Mouse (Mus musculus) hindbrain, embryonic 15.5 days (tissue): ENCODE results near the gene Plcd1. TPM values are rescaled to one million over a fixed set of nuclear protein-coding genes. Genes with fewer than 3 reads are reported as not detected.

ENCODE experiments used
- ATAC-seq: fragments of 200-750 bp; cut with Nextera tagmentation; 2 replicates; pipeline ENCODE4 v1.8.0; 2017; ENCODE audit warnings: low read depth, moderate number of reproducible peaks, moderate TSS enrichment; ENCODE audit not compliant: low FRiP score
- H3K27ac ChIP-seq: fragments of 300-500 bp; sonication (generic); replicated peaks from 2 replicates; pipeline ENCODE4 v1.5.1; 2015; ENCODE audit warnings: mild to moderate bottlenecking, inconsistent platforms
- H3K27me3 ChIP-seq: fragments of 300-500 bp; sonication (generic); 2 replicates; pipeline ENCODE4 v1.6.1; 2015; ENCODE audit warnings: control low read depth, inconsistent platforms
- H3K36me3 ChIP-seq: fragments of 300-500 bp; sonication (generic); 2 replicates; pipeline ENCODE4 v1.6.1; 2015; ENCODE audit warnings: control low read depth, inconsistent platforms
- H3K4me1 ChIP-seq: fragments of 300-500 bp; sonication (generic); replicated peaks from 2 replicates; pipeline ENCODE4 v1.6.1; 2015; ENCODE audit warnings: control low read depth, inconsistent platforms
- H3K4me2 ChIP-seq: fragments of 300-500 bp; sonication (generic); 2 replicates; pipeline ENCODE4 v1.6.1; 2015; ENCODE audit warnings: moderate library complexity, mild to moderate bottlenecking, inconsistent platforms
- H3K4me3 ChIP-seq: fragments of 300-500 bp; sonication (generic); 2 replicates; pipeline ENCODE4 v1.5.1; 2015; ENCODE audit warnings: mild to moderate bottlenecking, inconsistent platforms
- H3K9ac ChIP-seq: fragments of 300-500 bp; sonication (generic); 2 replicates; pipeline ENCODE4 v1.6.1; 2015; ENCODE audit warnings: inconsistent platforms
- H3K9me3 ChIP-seq: fragments of 300-500 bp; sonication (generic); 2 replicates; pipeline ENCODE4 v1.6.1; 2016; ENCODE audit warnings: control low read depth, inconsistent platforms
- WGBS: fragments of 180-500 bp; shearing (Covaris S2); methylation state at CpG from one replicate; pipeline ENCODE4 v1.1.7; 2015; 5-methylcytosine and 5-hydroxymethylcytosine counted together
- polyA plus RNA-seq: library from polyadenylated mRNA; unstranded; fragments of >200 nt; fragmentation: Nextera tagmentation; extraction: Ambion mirVana; gene quantifications from 2 replicates; pipeline ENCODE4 v1.2.1, GENCODE M21; 2015

The Plcd1 gene
- 20.1 and 20.3 TPM in 2 replicates for polyA plus RNA-seq

- Histone ChIP-seq H3K27ac (peak within 1 kb of the TSS; percentile 74), H3K9ac (peak within 1 kb of the TSS; percentile 61), H3K27me3 (peaks cover 6% of the 10 kb centered on the region; the same call in 1 of the 2 replicates), H3K4me2 (peak within 1 kb of the TSS; percentile 87), H3K4me3 (peak within 1 kb of the TSS; percentile 64), H3K9me3 (no peaks in the 10 kb centered on the region), H3K4me1 (peaks cover 42% of the 10 kb centered on the region), H3K36me3 (no peaks in the 10 kb centered on the region)
- peak; percentile 87 for ATAC-seq
- WGBS: 7% methylated on average over 44 of the region's 45 CpGs
Measured at GRCm38 (mm10) chr9:119093419-119094295, at the start of gene Plcd1. Gene Plcd1 (minus strand): TSS chr9:119093502.

- no peaks in the 10 kb centered on the region for H3K9me3 ChIP-seq
- no peaks in the 10 kb centered on the region for H3K36me3 ChIP-seq
- WGBS: 94% methylated on average over 5 of the region's 5 CpGs
- no peaks in the 10 kb centered on the region for H3K27me3 ChIP-seq
- H3K4me3 ChIP-seq: no peak overlapping the region
- H3K27ac ChIP-seq: no peak overlapping the region
- no peak for ATAC-seq
- no peak overlapping the region for H3K9ac ChIP-seq
- H3K4me1 ChIP-seq: no peaks in the 10 kb centered on the region
- no peak overlapping the region for H3K4me2 ChIP-seq
Measured at GRCm38 (mm10) chr9:119142066-119142465, 48.8 kb upstream of the Plcd1 start.

DNA sequence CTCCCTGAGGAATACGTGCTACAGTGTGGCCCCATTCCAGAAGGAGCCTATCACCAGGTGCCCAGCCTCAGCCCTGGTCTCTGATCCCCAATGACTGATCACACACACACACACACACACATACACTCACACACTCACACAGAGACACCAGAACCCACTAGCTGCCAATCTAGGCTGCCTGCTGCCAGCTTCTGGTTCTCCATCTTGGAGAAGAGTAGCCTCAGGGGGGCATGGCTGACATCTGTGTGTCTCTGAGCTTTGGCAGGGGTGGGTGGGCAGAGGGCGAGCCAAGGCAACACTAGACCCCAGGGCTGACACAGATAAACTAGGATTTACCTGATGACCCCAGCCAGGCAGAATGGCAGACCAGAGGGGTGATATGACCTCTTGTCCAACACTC lies 45.5 kb upstream of the Plcd1 start:
- WGBS: 84% methylated on average over 2 of the region's 2 CpGs
- no peak overlapping the region for H3K27ac ChIP-seq
- H3K4me1 ChIP-seq: no peaks in the 10 kb centered on the region
- H3K36me3 ChIP-seq: no peaks in the 10 kb centered on the region
- H3K4me3 ChIP-seq: no peak overlapping the region
- H3K4me2 ChIP-seq: no peak overlapping the region
- no peaks in the 10 kb centered on the region for H3K9me3 ChIP-seq
- H3K27me3 ChIP-seq: no peaks in the 10 kb centered on the region
- H3K9ac ChIP-seq: no peak overlapping the region
- ATAC-seq: no peak

DNA sequence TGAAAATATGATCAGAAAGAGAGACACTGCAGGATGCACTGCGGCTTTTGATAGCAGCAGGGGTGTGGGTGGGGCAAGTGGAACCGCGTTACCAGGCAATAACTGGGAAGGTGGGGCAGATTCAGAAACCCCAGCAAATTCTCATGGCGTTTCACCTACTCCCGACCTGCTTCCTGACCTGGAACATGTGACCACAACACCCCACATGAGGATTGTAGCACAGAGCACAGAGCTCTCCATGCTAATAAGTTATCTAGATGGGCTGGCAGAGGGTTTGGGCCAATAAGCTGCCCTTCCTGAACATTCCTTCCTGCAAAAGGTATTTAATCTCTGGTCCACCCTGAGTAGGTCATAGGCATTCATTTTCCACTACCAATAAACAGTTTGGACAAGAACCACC lies 37.4 kb upstream of the Plcd1 start:
- WGBS: 67% methylated on average over 5 of the region's 5 CpGs
- no peaks in the 10 kb centered on the region for H3K9me3 ChIP-seq
- no peak overlapping the region for H3K4me2 ChIP-seq
- no peaks in the 10 kb centered on the region for H3K36me3 ChIP-seq
- H3K4me1 ChIP-seq: no peaks in the 10 kb centered on the region
- H3K4me3 ChIP-seq: no peak overlapping the region
- H3K9ac ChIP-seq: no peak overlapping the region
- H3K27me3 ChIP-seq: no peaks in the 10 kb centered on the region
- H3K27ac ChIP-seq: no peak overlapping the region
- ATAC-seq: no peak

- Histone ChIP-seq H3K4me1 (no peaks in the 10 kb centered on the region), H3K27ac (no peak overlapping the region)
Measured at GRCm38 (mm10) chr9:119128436-119129181, 35.3 kb upstream of the Plcd1 start.

GRCm38 (mm10) chr9:119122596-119123369 lies 29.5 kb upstream of the Plcd1 start:
- Histone ChIP-seq H3K9me3 (no peaks in the 10 kb centered on the region), H3K4me2 (no peak overlapping the region), H3K4me1 (no peaks in the 10 kb centered on the region), H3K9ac (no peak overlapping the region), H3K27ac (no peak overlapping the region), H3K36me3 (no peaks in the 10 kb centered on the region), H3K4me3 (no peak overlapping the region), H3K27me3 (no peaks in the 10 kb centered on the region)
- 88% methylated on average over 18 of the region's 18 CpGs for WGBS
- ATAC-seq: no peak

More at GRCm38 (mm10) chr9:119128436-119129181, 35.3 kb upstream of the Plcd1 start:
- ATAC-seq: no peak
- Histone ChIP-seq H3K36me3 (no peaks in the 10 kb centered on the region), H3K9me3 (no peaks in the 10 kb centered on the region), H3K4me3 (no peak overlapping the region), H3K27me3 (no peaks in the 10 kb centered on the region), H3K4me2 (no peak overlapping the region), H3K9ac (no peak overlapping the region)
- WGBS: 85% methylated on average over 12 of the region's 12 CpGs

DNA sequence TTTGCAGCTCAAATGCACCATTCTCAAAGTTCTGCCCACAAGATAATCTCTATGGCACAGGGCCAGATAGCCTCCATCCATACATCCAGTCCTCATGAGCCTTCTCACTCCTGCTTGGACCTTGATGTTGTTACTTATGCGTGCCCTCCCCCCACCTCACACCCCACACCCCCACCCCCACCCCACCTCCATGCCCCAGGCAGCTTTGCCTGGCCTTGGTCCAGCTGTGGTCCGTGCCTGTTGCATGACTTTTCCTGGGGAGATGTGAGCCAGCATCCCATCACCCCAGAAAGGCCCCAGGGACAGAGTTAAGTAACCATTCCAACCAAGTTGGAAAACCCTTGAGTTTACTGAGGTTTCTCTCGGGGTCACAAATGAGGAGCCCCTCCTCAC lies 26.9 kb upstream of the Plcd1 start:
- Histone ChIP-seq H3K9me3 (no peaks in the 10 kb centered on the region), H3K27me3 (no peaks in the 10 kb centered on the region), H3K4me1 (no peaks in the 10 kb centered on the region), H3K4me2 (no peak overlapping the region), H3K9ac (no peak overlapping the region), H3K36me3 (no peaks in the 10 kb centered on the region), H3K4me3 (no peak overlapping the region), H3K27ac (no peak overlapping the region)
- no peak for ATAC-seq
- WGBS: 70% methylated on average over 3 of the region's 3 CpGs

- ATAC-seq: no peak
- H3K27me3 ChIP-seq: no peaks in the 10 kb centered on the region
- WGBS: 90% methylated on average over 19 of the region's 19 CpGs
- H3K9me3 ChIP-seq: no peaks in the 10 kb centered on the region
- H3K9ac ChIP-seq: no peak overlapping the region
- H3K27ac ChIP-seq: no peak overlapping the region
- H3K4me1 ChIP-seq: no peaks in the 10 kb centered on the region
- H3K4me2 ChIP-seq: no peak overlapping the region
- H3K36me3 ChIP-seq: no peaks in the 10 kb centered on the region
- H3K4me3 ChIP-seq: no peak overlapping the region
Measured at GRCm38 (mm10) chr9:119119409-119120167, 26.3 kb upstream of the Plcd1 start.

- Histone ChIP-seq H3K9me3 (no peaks in the 10 kb centered on the region), H3K4me2 (no peak overlapping the region), H3K4me3 (no peak overlapping the region), H3K36me3 (no peaks in the 10 kb centered on the region), H3K27ac (no peak overlapping the region), H3K4me1 (no peaks in the 10 kb centered on the region; the same call in 1 of the 2 replicates), H3K27me3 (no peaks in the 10 kb centered on the region), H3K9ac (no peak overlapping the region)
- 90% methylated on average over 17 of the region's 17 CpGs for WGBS
- ATAC-seq: no peak
Measured at GRCm38 (mm10) chr9:119114911-119115310, 21.6 kb upstream of the Plcd1 start.

- no peaks in the 10 kb centered on the region; the same call in 1 of the 2 replicates for H3K4me1 ChIP-seq
- no peak overlapping the region for H3K4me2 ChIP-seq
- ATAC-seq: no peak
- H3K36me3 ChIP-seq: no peaks in the 10 kb centered on the region
- no peaks in the 10 kb centered on the region for H3K27me3 ChIP-seq
- no peaks in the 10 kb centered on the region for H3K9me3 ChIP-seq
- H3K9ac ChIP-seq: no peak overlapping the region
- WGBS: 38% methylated on average over 3 of the region's 3 CpGs
- no peak overlapping the region for H3K27ac ChIP-seq
- no peak overlapping the region for H3K4me3 ChIP-seq
Measured at GRCm38 (mm10) chr9:119110640-119111039, 17.3 kb upstream of the Plcd1 start.

DNA sequence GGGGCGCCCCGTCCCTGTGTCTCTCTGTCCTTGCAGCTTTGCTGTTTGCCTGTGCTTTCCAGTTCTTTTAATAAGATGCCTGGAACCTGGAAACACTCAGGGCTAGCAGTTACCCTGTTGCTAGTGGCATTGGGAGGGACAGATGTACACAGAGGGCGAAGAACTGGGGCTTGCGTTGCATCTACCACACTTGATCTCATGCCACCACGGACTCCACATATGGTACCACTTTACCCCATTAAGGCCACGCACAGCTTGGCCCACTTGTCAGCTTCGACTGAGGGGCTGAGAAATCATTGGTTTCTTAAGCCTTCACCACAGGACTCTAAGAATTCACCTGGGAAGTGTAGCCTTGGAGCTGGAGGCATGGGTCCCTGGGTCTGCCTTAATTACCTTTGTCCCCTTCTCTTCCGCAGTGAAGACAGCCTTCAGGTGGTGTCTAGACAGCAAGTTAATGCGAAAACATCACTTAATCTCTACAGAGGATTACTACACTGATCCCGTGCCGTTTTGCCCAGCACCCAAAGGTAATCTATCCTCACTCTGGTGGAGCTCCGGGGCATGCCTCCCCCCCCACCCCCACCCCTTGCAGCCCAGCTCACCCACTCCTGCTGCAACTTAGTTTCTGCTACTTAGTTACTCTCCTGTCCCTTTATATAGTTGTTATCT lies 16.5 kb upstream of the Plcd1 start:
- Histone ChIP-seq H3K36me3 (no peaks in the 10 kb centered on the region), H3K4me1 (no peaks in the 10 kb centered on the region; the same call in 1 of the 2 replicates), H3K9ac (no peak overlapping the region), H3K9me3 (no peaks in the 10 kb centered on the region), H3K27ac (no peak overlapping the region), H3K27me3 (no peaks in the 10 kb centered on the region), H3K4me3 (no peak overlapping the region), H3K4me2 (no peak overlapping the region)
- WGBS: 64% methylated on average over 12 of the region's 12 CpGs
- ATAC-seq: no peak
